Mouse (Mus musculus): ENCODE measurements around the gene Cep162. TPM values are rescaled to one million over a fixed set of nuclear protein-coding genes. Genes with fewer than 3 reads are reported as not detected.

Gene Cep162
- polyA plus RNA-seq, 1 experiment from 2014 or later = 8.3 TPM

GRCm38 (mm10) chr9:87213204-87213603, 42.1 kb downstream of the Cep162 start:
- ATAC-seq (ENCODE audit: insufficient read depth) (no peak), DNase-seq (no peak)
- no peak for TF ChIP-seq CTCF (IDR thresholded peaks at IDR 0.05; ENCODE audit: low read depth)
- Histone ChIP-seq H3K27ac (ENCODE audit: low read depth) (no peak overlapping the region), H3K4me3 (ENCODE audit: low read depth, low read length) (no peak overlapping the region), H3K27me3 (ENCODE audit: insufficient read depth, low read length) (no peaks in the 10 kb centered on the region), H3K4me2 (no peak overlapping the region), H3K9me3 (ENCODE audit: low read depth, low read length) (no peaks in the 10 kb centered on the region), H3K9ac (no peak overlapping the region), H3K36me3 (ENCODE audit: insufficient read depth) (peaks cover 35% of the 10 kb centered on the region; the same call in 1 of the 2 replicates), H3K4me1 (ENCODE audit: insufficient read depth) (no peaks in the 10 kb centered on the region)
- WGBS = 73% methylated on average over 4 of the region's 4 CpGs

DNA sequence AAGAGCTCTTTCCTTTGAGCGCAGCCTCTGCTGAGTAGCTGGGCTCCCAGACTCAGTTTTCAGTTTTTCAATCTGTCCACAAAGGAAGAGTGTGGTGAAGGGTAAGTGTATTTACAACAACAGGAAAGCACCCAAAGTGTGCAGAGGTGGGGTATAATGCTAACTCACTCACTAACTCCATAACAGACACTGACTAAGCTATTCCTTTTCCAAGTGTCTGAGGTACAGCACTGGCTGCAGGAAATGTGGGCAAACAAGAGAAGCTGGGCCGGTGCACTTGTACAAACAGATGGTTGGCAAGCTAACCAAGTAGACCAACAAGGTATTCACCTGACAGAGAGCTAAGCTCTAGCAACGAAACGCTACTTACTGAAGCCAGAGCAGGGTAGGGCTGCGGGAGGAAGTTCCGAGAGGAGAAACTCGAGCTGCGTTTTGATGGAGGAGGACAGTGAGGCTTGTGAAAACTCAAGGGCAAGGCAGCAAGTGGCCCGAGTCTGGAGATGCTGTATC, 44.5 kb downstream of the Cep162 start:
- H3K9ac ChIP-seq = no peak overlapping the region
- ATAC-seq (ENCODE audit: insufficient read depth) (peak; percentile 47), DNase-seq (peak; percentile 11)
- H3K4me2 ChIP-seq = no peak overlapping the region
- no peak for TF ChIP-seq CTCF (IDR thresholded peaks at IDR 0.05; ENCODE audit: low read depth)
- no peak overlapping the region for H3K27ac ChIP-seq (ENCODE audit: low read depth)
- no peaks in the 10 kb centered on the region for H3K27me3 ChIP-seq (ENCODE audit: insufficient read depth, low read length)
- 72% methylated on average over 9 of the region's 9 CpGs for WGBS
- no peaks in the 10 kb centered on the region for H3K9me3 ChIP-seq (ENCODE audit: low read depth, low read length)
- peaks cover 28% of the 10 kb centered on the region; the same call in 1 of the 2 replicates for H3K36me3 ChIP-seq (ENCODE audit: insufficient read depth)
- no peaks in the 10 kb centered on the region for H3K4me1 ChIP-seq (ENCODE audit: insufficient read depth)
- no peak overlapping the region for H3K4me3 ChIP-seq (ENCODE audit: low read depth, low read length)

- no peaks in the 10 kb centered on the region for H3K9me3 ChIP-seq (ENCODE audit: low read depth, low read length)
- no peak overlapping the region for H3K4me3 ChIP-seq (ENCODE audit: low read depth, low read length)
- no peak for TF ChIP-seq CTCF (IDR thresholded peaks at IDR 0.05; ENCODE audit: low read depth)
- 91% methylated on average over 6 of the region's 6 CpGs for WGBS
- no peak overlapping the region for H3K9ac ChIP-seq
- H3K4me1 ChIP-seq (ENCODE audit: insufficient read depth) = no peaks in the 10 kb centered on the region
- H3K27ac ChIP-seq (ENCODE audit: low read depth) = no peak overlapping the region
- H3K4me2 ChIP-seq = no peak overlapping the region
- no peaks in the 10 kb centered on the region for H3K27me3 ChIP-seq (ENCODE audit: insufficient read depth, low read length)
- ATAC-seq (ENCODE audit: insufficient read depth) (no peak), DNase-seq (no peak)
- peaks cover 44% of the 10 kb centered on the region for H3K36me3 ChIP-seq (ENCODE audit: insufficient read depth)
Observed at GRCm38 (mm10) chr9:87202431-87202830, 52.9 kb downstream of the Cep162 start.

DNA sequence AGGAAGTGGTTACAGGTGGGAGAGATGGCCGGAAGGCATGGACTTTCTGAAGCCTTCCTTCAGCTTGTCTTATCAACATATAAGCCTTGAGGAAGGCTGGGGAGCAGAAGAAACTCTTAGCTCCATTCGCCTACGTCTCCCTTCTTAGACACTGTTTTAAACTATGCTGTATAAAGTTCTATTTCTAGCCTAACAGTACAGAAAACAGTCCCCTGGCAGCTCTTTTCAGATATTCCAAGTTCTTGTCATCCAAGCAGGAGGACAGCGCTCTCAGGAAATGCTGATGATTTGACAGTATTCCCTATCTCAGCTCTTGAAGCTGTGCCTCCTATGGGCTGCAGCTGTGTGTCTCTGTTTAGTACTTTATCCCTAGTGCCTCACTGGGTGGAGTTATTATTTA, 54.4 kb downstream of the Cep162 start:
- Histone ChIP-seq H3K27ac (ENCODE audit: low read depth) (no peak overlapping the region), H3K9ac (no peak overlapping the region), H3K4me2 (no peak overlapping the region), H3K4me1 (ENCODE audit: insufficient read depth) (no peaks in the 10 kb centered on the region), H3K4me3 (ENCODE audit: low read depth, low read length) (no peak overlapping the region), H3K36me3 (ENCODE audit: insufficient read depth) (peaks cover 53% of the 10 kb centered on the region), H3K27me3 (ENCODE audit: insufficient read depth, low read length) (no peaks in the 10 kb centered on the region), H3K9me3 (ENCODE audit: low read depth, low read length) (no peaks in the 10 kb centered on the region)
- DNase-seq = no peak
- no peak for TF ChIP-seq CTCF (IDR thresholded peaks at IDR 0.05; ENCODE audit: low read depth)
- WGBS = 90% methylated on average over 4 of the region's 4 CpGs
- no peak for ATAC-seq (ENCODE audit: insufficient read depth)

DNA sequence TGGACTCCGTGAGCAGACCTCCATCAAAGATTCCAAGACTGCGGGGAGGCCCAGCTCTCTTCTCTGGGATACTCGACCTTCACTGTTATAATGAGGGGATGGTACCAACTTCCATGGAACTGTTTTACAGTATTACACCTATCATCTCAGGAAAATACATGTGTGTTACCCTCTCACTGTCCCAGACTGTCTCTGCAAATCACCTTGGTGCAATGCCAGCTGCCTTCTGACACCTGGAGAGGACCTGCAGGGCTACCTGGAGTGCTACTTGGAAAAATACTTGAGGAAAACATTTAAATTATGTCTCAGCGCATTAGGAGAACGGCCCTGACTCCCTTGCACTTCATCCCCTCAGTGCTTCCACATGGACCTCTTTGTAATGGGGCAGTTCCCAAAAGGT, 54.9 kb downstream of the Cep162 start:
- Histone ChIP-seq H3K27ac (ENCODE audit: low read depth) (no peak overlapping the region), H3K4me1 (ENCODE audit: insufficient read depth) (no peaks in the 10 kb centered on the region), H3K9me3 (ENCODE audit: low read depth, low read length) (no peaks in the 10 kb centered on the region), H3K4me3 (ENCODE audit: low read depth, low read length) (no peak overlapping the region), H3K4me2 (no peak overlapping the region), H3K9ac (no peak overlapping the region), H3K27me3 (ENCODE audit: insufficient read depth, low read length) (no peaks in the 10 kb centered on the region), H3K36me3 (ENCODE audit: insufficient read depth) (peaks cover 53% of the 10 kb centered on the region)
- ATAC-seq (ENCODE audit: insufficient read depth) = no peak
- no peak for DNase-seq
- WGBS = 87% methylated on average over 5 of the region's 5 CpGs
- no peak for TF ChIP-seq CTCF (IDR thresholded peaks at IDR 0.05; ENCODE audit: low read depth)

GRCm38 (mm10) chr9:87198036-87198435, 57.3 kb downstream of the Cep162 start:
- H3K4me3 ChIP-seq (ENCODE audit: low read depth, low read length) = no peak overlapping the region
- H3K4me1 ChIP-seq (ENCODE audit: insufficient read depth) = no peaks in the 10 kb centered on the region
- WGBS = 81% methylated on average over 6 of the region's 6 CpGs
- H3K9ac ChIP-seq = no peak overlapping the region
- H3K27ac ChIP-seq (ENCODE audit: low read depth) = no peak overlapping the region
- ATAC-seq (ENCODE audit: insufficient read depth) = no peak
- no peak for DNase-seq
- H3K9me3 ChIP-seq (ENCODE audit: low read depth, low read length) = no peaks in the 10 kb centered on the region
- no peak for TF ChIP-seq CTCF (IDR thresholded peaks at IDR 0.05; ENCODE audit: low read depth)
- H3K36me3 ChIP-seq (ENCODE audit: insufficient read depth) = peaks cover 43% of the 10 kb centered on the region
- H3K4me2 ChIP-seq = no peak overlapping the region
- no peaks in the 10 kb centered on the region for H3K27me3 ChIP-seq (ENCODE audit: insufficient read depth, low read length)

- Histone ChIP-seq H3K36me3 (ENCODE audit: insufficient read depth) (peaks cover 47% of the 10 kb centered on the region), H3K4me1 (ENCODE audit: insufficient read depth) (no peaks in the 10 kb centered on the region), H3K27ac (ENCODE audit: low read depth) (no peak overlapping the region), H3K4me2 (no peak overlapping the region), H3K9ac (no peak overlapping the region), H3K4me3 (ENCODE audit: low read depth, low read length) (no peak overlapping the region), H3K9me3 (ENCODE audit: low read depth, low read length) (peaks cover under 1% of the 10 kb centered on the region; the same call in 1 of the 2 replicates), H3K27me3 (ENCODE audit: insufficient read depth, low read length) (no peaks in the 10 kb centered on the region)
- no peak for DNase-seq
- ATAC-seq (ENCODE audit: insufficient read depth) = no peak
- WGBS = 72% methylated on average over 3 of the region's 3 CpGs
- TF ChIP-seq CTCF (IDR thresholded peaks at IDR 0.05; ENCODE audit: low read depth) = no peak
Observed at GRCm38 (mm10) chr9:87197277-87197676, 58.1 kb downstream of the Cep162 start.

DNA sequence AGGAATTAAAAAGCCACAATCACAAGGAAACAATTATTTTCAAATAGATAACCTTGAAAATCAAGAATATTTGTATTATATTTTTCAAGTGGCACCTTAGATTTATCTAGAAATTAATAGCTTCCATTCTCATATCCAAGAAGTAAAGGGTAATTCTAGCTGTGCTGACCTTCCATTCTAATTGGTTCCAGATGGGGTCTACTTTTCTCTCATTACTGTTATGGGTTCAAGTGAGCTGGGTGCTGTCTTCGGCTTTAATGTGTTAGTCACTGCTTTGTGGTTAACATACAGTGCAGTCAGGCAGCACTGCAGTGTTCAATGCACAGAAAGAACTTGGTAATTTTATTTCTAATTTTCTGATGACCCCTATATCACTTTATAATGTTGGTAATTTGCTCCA, 61.6 kb downstream of the Cep162 start:
- Histone ChIP-seq H3K4me2 (no peak overlapping the region), H3K27me3 (ENCODE audit: insufficient read depth, low read length) (no peaks in the 10 kb centered on the region), H3K27ac (ENCODE audit: low read depth) (no peak overlapping the region), H3K9ac (no peak overlapping the region), H3K9me3 (ENCODE audit: low read depth, low read length) (peaks cover 6% of the 10 kb centered on the region; the same call in 1 of the 2 replicates), H3K4me1 (ENCODE audit: insufficient read depth) (no peaks in the 10 kb centered on the region), H3K4me3 (ENCODE audit: low read depth, low read length) (no peak overlapping the region), H3K36me3 (ENCODE audit: insufficient read depth) (peaks cover 50% of the 10 kb centered on the region)
- ATAC-seq (ENCODE audit: insufficient read depth) = no peak
- 84% methylated on average over 1 of the region's 1 CpGs for WGBS
- DNase-seq = no peak
- no peak for TF ChIP-seq CTCF (IDR thresholded peaks at IDR 0.05; ENCODE audit: low read depth)

All from lung, embryonic 14.5 days (tissue).